Mouse (Mus musculus) MEL (cell line): ENCODE measurements around the gene Slc35b1. TPM values are rescaled to one million over a fixed set of nuclear protein-coding genes. Genes with fewer than 3 reads are reported as not detected.

Experiments
- DNase-seq: peaks from one replicate; pipeline ENCODE4 v3.0.0; 2011; ENCODE audit warnings: low read depth, low spot score
- H3K27ac ChIP-seq: 2 replicates; pipeline ENCODE4 v1.5.1; 2012; ENCODE audit warnings: low read depth, mild to moderate bottlenecking, control low read depth, low read length, moderate library complexity; ENCODE audit not compliant: control insufficient read depth
- H3K27me3 ChIP-seq, 2 experiments: fragments of 150-350 bp in 1 of 2; sonication (generic) in 1 of 2; 2 replicates each; pipeline ENCODE4 v1.6.1; 2012; ENCODE audit warnings: low read length in 2 of 2, mild to moderate bottlenecking in 2 of 2, improper control_type of control experiment in 1 of 2, moderate library complexity in 1 of 2; ENCODE audit not compliant: insufficient read depth in 2 of 2, control insufficient read depth in 1 of 2
- H3K36me3 ChIP-seq, 2 experiments: 2 replicates each; pipeline ENCODE4 v1.6.1; 2012 to 2014; ENCODE audit warnings: low read length in 2 of 2, improper control_type of control experiment in 1 of 2, inconsistent platforms in 1 of 2, mild to moderate bottlenecking in 1 of 2; ENCODE audit not compliant: insufficient read depth in 2 of 2, control insufficient read depth in 1 of 2
- H3K4me1 ChIP-seq, 2 experiments: fragments of 150-350 bp in 1 of 2; sonication (generic) in 1 of 2; 2 replicates each; pipeline ENCODE4 v1.6.1; 2012; ENCODE audit warnings: low read length in 2 of 2, improper control_type of control experiment in 1 of 2, mild to moderate bottlenecking in 1 of 2; ENCODE audit not compliant: insufficient read depth in 2 of 2, control insufficient read depth in 1 of 2
- H3K4me3 ChIP-seq, 2 experiments: fragments of 150-350 bp in 1 of 2; sonication (generic) in 1 of 2; 2 replicates each; pipeline ENCODE4 v1.5.1; 2012; ENCODE audit warnings: low read depth in 2 of 2, low read length in 2 of 2, mild to moderate bottlenecking in 2 of 2, moderate library complexity in 2 of 2, control low read depth in 1 of 2, improper control_type of control experiment in 1 of 2; ENCODE audit not compliant: control insufficient read depth in 1 of 2, insufficient read depth in 1 of 2
- H3K79me2 ChIP-seq: 2 replicates; pipeline ENCODE4 v1.6.1; 2012; ENCODE audit warnings: mild to moderate bottlenecking, low read length, moderate library complexity; ENCODE audit not compliant: control insufficient read depth, poor library complexity, insufficient read depth
- H3K9ac ChIP-seq: 2 replicates; pipeline ENCODE4 v1.6.1; 2012; ENCODE audit warnings: low read depth, mild to moderate bottlenecking, control low read depth, low read length, moderate library complexity; ENCODE audit not compliant: control insufficient read depth, poor library complexity, severe bottlenecking
- H3K9me3 ChIP-seq: fragments of 150-350 bp; sonication (generic); replicated peaks from 2 replicates; pipeline ENCODE4 v1.6.1; 2012; ENCODE audit warnings: mild to moderate bottlenecking, low read length, improper control_type of control experiment, moderate library complexity; ENCODE audit not compliant: insufficient read depth
- CHD1 ChIP-seq: IDR thresholded peaks from 2 replicates; pipeline ENCODE4 v1.6.1; 2012; ENCODE audit warnings: low read depth, mild to moderate bottlenecking, inconsistent platforms, low read length, improper control_type of control experiment
- CHD2 ChIP-seq: IDR thresholded peaks from 2 replicates; pipeline ENCODE4 v1.6.1; 2011; ENCODE audit warnings: low read length, improper control_type of control experiment
- CTCF ChIP-seq, 3 experiments: IDR thresholded peaks in 2 of 3; conservative IDR thresholded peaks in 1 of 3; 2 replicates each; pipeline ENCODE4 v1.5.1; 2011 to 2012; ENCODE audit warnings: low read length in 3 of 3, low read depth in 2 of 3, mild to moderate bottlenecking in 2 of 3, improper control_type of control experiment in 1 of 3, inconsistent platforms in 1 of 3, mixed read lengths in 1 of 3, moderate library complexity in 1 of 3; ENCODE audit not compliant: control insufficient read depth in 1 of 3, insufficient read depth in 1 of 3, poor library complexity in 1 of 3, severe bottlenecking in 1 of 3
- E2F4 ChIP-seq: IDR thresholded peaks from 2 replicates; pipeline ENCODE4 v1.6.1; 2011; ENCODE audit warnings: low read depth, low read length, improper control_type of control experiment, borderline replicate concordance
- ELF1 ChIP-seq: IDR thresholded peaks from 2 replicates; pipeline ENCODE4 v1.6.1; 2014; ENCODE audit warnings: low read depth, mild to moderate bottlenecking, inconsistent platforms, low read length, improper control_type of control experiment, moderate library complexity
- EP300 ChIP-seq, 2 experiments: IDR thresholded peaks; 2 replicates each; pipeline ENCODE4 v1.6.1; 2011; ENCODE audit warnings: improper control_type of control experiment in 2 of 2, low read length in 2 of 2, low read depth in 1 of 2, mild to moderate bottlenecking in 1 of 2
- ETS1 ChIP-seq: IDR thresholded peaks from 2 replicates; pipeline ENCODE4 v1.6.1; 2012; ENCODE audit warnings: low read depth, mild to moderate bottlenecking, inconsistent platforms, low read length, improper control_type of control experiment, moderate library complexity
- GABPA ChIP-seq: IDR thresholded peaks from 2 replicates; pipeline ENCODE4 v1.6.1; 2012; ENCODE audit warnings: low read depth, mild to moderate bottlenecking, inconsistent platforms, low read length, improper control_type of control experiment, moderate library complexity
- GATA1 ChIP-seq: IDR thresholded peaks from 2 replicates; pipeline ENCODE4 v1.6.1; 2011; ENCODE audit warnings: low read depth, low read length, improper control_type of control experiment
- HCFC1 ChIP-seq: IDR thresholded peaks from 2 replicates; pipeline ENCODE4 v1.6.1; 2012; ENCODE audit warnings: low read depth, mild to moderate bottlenecking, inconsistent platforms, low read length, improper control_type of control experiment, moderate library complexity
- JUND ChIP-seq: IDR thresholded peaks from 2 replicates; pipeline ENCODE4 v1.6.1; 2011; ENCODE audit warnings: low read depth, mild to moderate bottlenecking, improper control_type of control experiment, low read length
- KAT2A ChIP-seq: conservative IDR thresholded peaks from 2 replicates; pipeline ENCODE4 v1.6.1; 2012; ENCODE audit warnings: low read depth, low read length, improper control_type of control experiment, inconsistent platforms
- MAFK ChIP-seq: IDR thresholded peaks from 2 replicates; pipeline ENCODE4 v1.6.1; 2011; ENCODE audit warnings: low read depth, mild to moderate bottlenecking, low read length, improper control_type of control experiment, borderline replicate concordance
- MAX ChIP-seq: IDR thresholded peaks from 2 replicates; pipeline ENCODE4 v1.6.1; 2011; ENCODE audit warnings: low read length, improper control_type of control experiment
- MXI1 ChIP-seq: IDR thresholded peaks from 2 replicates; pipeline ENCODE4 v1.6.1; 2011; ENCODE audit warnings: mild to moderate bottlenecking, low read depth, low read length, improper control_type of control experiment
- POLR2A ChIP-seq, 2 experiments: IDR thresholded peaks; 2 replicates each; pipeline ENCODE4 v1.6.1; 2011 to 2012; ENCODE audit warnings: low read length in 2 of 2, mild to moderate bottlenecking in 2 of 2, control low read depth in 1 of 2, improper control_type of control experiment in 1 of 2, low read depth in 1 of 2, moderate library complexity in 1 of 2; ENCODE audit not compliant: control insufficient read depth in 1 of 2, insufficient read depth in 1 of 2, poor library complexity in 1 of 2
- POLR2AphosphoS5 ChIP-seq: IDR thresholded peaks from 2 replicates; pipeline ENCODE4 v1.6.1; 2012; ENCODE audit warnings: low read depth, borderline replicate concordance, mild to moderate bottlenecking, inconsistent platforms, low read length, moderate library complexity, mixed read lengths
- RCOR1 ChIP-seq: IDR thresholded peaks from 2 replicates; pipeline ENCODE4 v1.6.1; 2012; ENCODE audit warnings: low read depth, mild to moderate bottlenecking, inconsistent platforms, low read length, improper control_type of control experiment
- SIN3A ChIP-seq: IDR thresholded peaks from 2 replicates; pipeline ENCODE4 v1.6.1; 2012; ENCODE audit warnings: low read length, improper control_type of control experiment, inconsistent platforms
- SMC3 ChIP-seq: IDR thresholded peaks from 2 replicates; pipeline ENCODE4 v1.6.1; 2011; ENCODE audit warnings: low read depth, low read length, improper control_type of control experiment
- TAL1 ChIP-seq: IDR thresholded peaks from 2 replicates; pipeline ENCODE4 v1.6.1; 2012; ENCODE audit warnings: mild to moderate bottlenecking, inconsistent platforms, low read length, moderate library complexity, mixed read lengths
- TBP ChIP-seq: IDR thresholded peaks from 2 replicates; pipeline ENCODE4 v1.8.0; 2011; ENCODE audit warnings: low read depth, low read length, improper control_type of control experiment
- TCF12 ChIP-seq: IDR thresholded peaks from 2 replicates; pipeline ENCODE4 v1.6.1; 2014; ENCODE audit warnings: low read depth, mild to moderate bottlenecking, inconsistent platforms, low read length, improper control_type of control experiment, moderate library complexity
- UBTF ChIP-seq: IDR thresholded peaks from 2 replicates; pipeline ENCODE4 v1.6.1; 2012; ENCODE audit warnings: low read depth, mild to moderate bottlenecking, inconsistent platforms, low read length, improper control_type of control experiment, moderate library complexity, borderline replicate concordance; ENCODE audit not compliant: insufficient read depth
- USF1 ChIP-seq: IDR thresholded peaks from 2 replicates; pipeline ENCODE4 v1.6.1; 2014; ENCODE audit warnings: low read depth, mild to moderate bottlenecking, inconsistent platforms, low read length, improper control_type of control experiment, moderate library complexity
- ZC3H11A ChIP-seq: IDR thresholded peaks from 2 replicates; pipeline ENCODE4 v1.6.1; 2012; ENCODE audit warnings: low read depth, mild to moderate bottlenecking, inconsistent platforms, low read length, improper control_type of control experiment
- ZKSCAN1 ChIP-seq: IDR thresholded peaks from 2 replicates; pipeline ENCODE4 v1.6.1; 2012; ENCODE audit warnings: low read depth, mild to moderate bottlenecking, inconsistent platforms, low read length, improper control_type of control experiment, moderate library complexity
- ZNF384 ChIP-seq: IDR thresholded peaks from 2 replicates; pipeline ENCODE4 v1.6.1; 2012; ENCODE audit warnings: low read depth, mild to moderate bottlenecking, inconsistent platforms, low read length, improper control_type of control experiment
- polyA plus RNA-seq, 2 experiments: library from polyadenylated mRNA; stranded (reverse) in 1 of 2; unstranded in 1 of 2; fragments of >175 nt in 1 of 2; fragments of >200 nt in 1 of 2; gene quantifications; 2 replicates each; pipeline versions ENCODE4 v1.2.1 to v1.2.4; 2012; ENCODE audit warnings: low replicate concordance in 2 of 2, low read depth in 1 of 2; ENCODE audit not compliant: insufficient read length in 2 of 2, insufficient read depth in 1 of 2, missing spikeins in 1 of 2
- total RNA-seq: library from RNA; depleted of rRNA; stranded (reverse); fragments of 300-350 nt; gene quantifications from 2 replicates; pipeline ENCODE4 v1.2.3, GENCODE M21; 2012

The Slc35b1 gene
- total and polyA plus RNA-seq, 3 experiments = 59.1 to 82.4 TPM; not detected in 1

DNA sequence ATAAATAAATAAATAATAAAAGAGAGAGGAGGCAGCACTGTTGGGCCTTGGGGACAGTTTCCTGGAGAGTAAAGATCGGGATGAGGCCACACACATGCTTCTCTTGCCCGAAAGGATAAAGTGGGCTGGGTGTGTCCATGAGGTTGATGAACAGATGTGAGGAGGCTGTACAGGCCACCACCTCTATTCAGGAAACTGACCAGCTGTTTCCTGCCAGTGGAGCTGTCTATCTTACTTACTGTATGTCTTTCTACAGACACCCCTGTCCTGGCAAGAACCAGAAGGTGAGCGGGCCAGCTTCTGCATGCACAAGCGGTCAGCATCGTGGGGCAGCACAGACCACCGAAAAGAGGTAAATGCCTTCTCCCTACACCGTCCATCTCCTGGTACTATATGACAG, 13.3 kb upstream of the Slc35b1 start:
- Histone ChIP-seq H3K4me3 (no peak overlapping the region), H3K9me3 (no peaks in the 10 kb centered on the region), H3K4me1 (0 out of 4 replicates have a peak, but pooled peaks cover 0 to 3% of the 10 kb centered on the region in 2 experiments), H3K36me3 (peaks cover 0 to 25% of the 10 kb centered on the region in 2 experiments; a peak in 2 of 4 replicates), H3K27ac (no peak overlapping the region), H3K79me2 (no peaks in the 10 kb centered on the region), H3K9ac (no peak overlapping the region), H3K27me3 (no peaks in the 10 kb centered on the region)
- no peak for DNase-seq
- no peak for TF ChIP-seq ZNF384
- TF ChIP-seq CHD2 = no peak
- no peak for TF ChIP-seq MAX
- TF ChIP-seq MXI1 = no peak
- no peak for TF ChIP-seq TAL1
- TF ChIP-seq KAT2A = no peak
- TF ChIP-seq HCFC1 = no peak
- TF ChIP-seq UBTF = no peak
- TF ChIP-seq GABPA = no peak
- TF ChIP-seq MAFK = no peak
- TF ChIP-seq TBP = no peak
- no peak for TF ChIP-seq ZKSCAN1
- TF ChIP-seq CTCF (IDR thresholded peaks at IDR 0.05 in 2 of 3, conservative IDR thresholded peaks at IDR 0.05 in 1 of 3; ENCODE audit: control insufficient read depth in 1 of 3, insufficient read depth in 1 of 3, low read depth in 2 of 3, low read length in 3 of 3, poor library complexity in 1 of 3, severe bottlenecking in 1 of 3) = no peak
- no peak for TF ChIP-seq USF1
- no peak for TF ChIP-seq TCF12
- TF ChIP-seq E2F4 = no peak
- TF ChIP-seq SMC3 = no peak
- no peak for TF ChIP-seq RCOR1

DNA sequence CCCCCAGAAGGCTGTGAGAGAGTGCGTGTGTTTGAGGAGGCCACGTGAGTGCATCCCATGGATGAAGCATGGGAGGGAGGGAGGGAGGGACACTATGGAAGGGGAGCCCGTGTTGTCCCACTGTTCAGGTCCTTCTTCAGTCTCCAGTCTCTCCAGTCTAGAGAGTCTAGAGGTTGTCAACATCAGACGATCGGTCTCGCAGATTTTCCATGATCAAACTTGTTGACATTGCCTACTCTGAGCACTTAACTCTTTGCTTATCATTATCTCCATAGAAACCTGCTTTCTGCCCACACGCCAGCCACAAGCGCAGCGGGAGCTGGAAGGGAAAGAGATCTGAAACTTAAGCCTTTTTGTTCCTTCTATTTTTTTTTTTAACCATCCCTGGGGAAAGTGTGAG, 5.6 kb upstream of the Slc35b1 start:
- no peak for DNase-seq
- TF ChIP-seq POLR2A (IDR thresholded peaks at IDR 0.05; ENCODE audit: control insufficient read depth in 1 of 2, insufficient read depth in 1 of 2, low read depth in 1 of 2, low read length in 2 of 2, poor library complexity in 1 of 2) = no peak
- TF ChIP-seq ZC3H11A = no peak
- TF ChIP-seq ELF1 = no peak
- TF ChIP-seq ZNF384 = no peak
- no peak for TF ChIP-seq GATA1
- no peak for TF ChIP-seq ZKSCAN1
- no peak for TF ChIP-seq E2F4
- no peak for TF ChIP-seq JUND
- no peak for TF ChIP-seq TAL1
- no peak for TF ChIP-seq CHD2
- TF ChIP-seq POLR2AphosphoS5 = no peak
- no peak for TF ChIP-seq TCF12
- TF ChIP-seq EP300 (IDR thresholded peaks at IDR 0.05; ENCODE audit: low read depth in 1 of 2, low read length in 2 of 2) = no peak
- TF ChIP-seq ETS1 = no peak
- TF ChIP-seq SIN3A = no peak
- TF ChIP-seq MAX = no peak
- TF ChIP-seq CHD1 = no peak
- no peak for TF ChIP-seq SMC3
- H3K9me3 ChIP-seq = no peaks in the 10 kb centered on the region
- peaks cover 6 to 9% of the 10 kb centered on the region in 2 experiments; a peak in 2 of 4 replicates for H3K4me1 ChIP-seq
- no peak overlapping the region for H3K4me3 ChIP-seq
- no peaks in the 10 kb centered on the region for H3K27me3 ChIP-seq
- H3K79me2 ChIP-seq = no peaks in the 10 kb centered on the region
- H3K9ac ChIP-seq = no peak overlapping the region
- peaks cover 14 to 30% of the 10 kb centered on the region in 2 experiments for H3K36me3 ChIP-seq
- H3K27ac ChIP-seq = no peak overlapping the region
